Mouse (Mus musculus) brown adipose tissue, adult 24 weeks (tissue): ENCODE measurements at regions not wholly inside any gene's neighbourhood (a gene's known extent, or its start where the extent isn't known, plus 50 kb on each side); places are given as distances from the start of the nearest gene placed in this dataset.

Experiments used
- H3K27ac ChIP-seq: fragments of 200-500 bp; replicated peaks from 2 replicates; pipeline ENCODE4 v1.5.1; 2012; ENCODE audit warnings: low read depth, mild to moderate bottlenecking, low read length
- H3K4me1 ChIP-seq: fragments of 200-500 bp; 2 replicates; pipeline ENCODE4 v1.6.1; 2012; ENCODE audit warnings: low read length, mixed read lengths; ENCODE audit not compliant: control insufficient read depth, insufficient read depth, insufficient read length
- H3K4me3 ChIP-seq: fragments of 200-500 bp; 2 replicates; pipeline ENCODE4 v1.5.1; 2012; ENCODE audit warnings: low read depth, mild to moderate bottlenecking, low read length, moderate library complexity; ENCODE audit not compliant: insufficient read depth

- H3K4me1 ChIP-seq, result peaks cover 11% of the 10 kb centered on the region; the same call in 1 of the 2 replicates
- no peak overlapping the region for H3K4me3 ChIP-seq
- H3K27ac ChIP-seq, result peak overlapping the region; percentile 96
Measured at GRCm38 (mm10) chr13:52765508-52766181, 163.8 kb downstream of the Auh start.

- peaks cover 11% of the 10 kb centered on the region; the same call in 1 of the 2 replicates for H3K4me1 ChIP-seq
- H3K27ac ChIP-seq, result peak overlapping the region; percentile 96
- no peak overlapping the region for H3K4me3 ChIP-seq
Measured at GRCm38 (mm10) chr13:52766236-52766635, 163.2 kb downstream of the Auh start.

GRCm38 (mm10) chr13:52769956-52770355 lies 159.5 kb downstream of the Auh start:
- H3K4me3 ChIP-seq, result no peak overlapping the region
- no peak overlapping the region for H3K27ac ChIP-seq

GRCm38 (mm10) chr13:52771518-52771917 lies 158.0 kb downstream of the Auh start:
- no peak overlapping the region for H3K4me3 ChIP-seq
- peaks cover 3% of the 10 kb centered on the region; the same call in 1 of the 2 replicates for H3K4me1 ChIP-seq
- H3K27ac ChIP-seq, result no peak overlapping the region

More at GRCm38 (mm10) chr13:52769956-52770355, 159.5 kb downstream of the Auh start:
- peaks cover 11% of the 10 kb centered on the region; the same call in 1 of the 2 replicates for H3K4me1 ChIP-seq

- no peaks in the 10 kb centered on the region for H3K4me1 ChIP-seq
- H3K27ac ChIP-seq, result no peak overlapping the region
- H3K4me3 ChIP-seq, result no peak overlapping the region
Measured at GRCm38 (mm10) chr13:52772081-52772480, 157.4 kb downstream of the Auh start.

GRCm38 (mm10) chr13:52777396-52778034 lies 152.0 kb downstream of the Auh start:
- H3K4me1 ChIP-seq, result peaks cover 4% of the 10 kb centered on the region; the same call in 1 of the 2 replicates
- no peak overlapping the region for H3K27ac ChIP-seq
- no peak overlapping the region for H3K4me3 ChIP-seq

GRCm38 (mm10) chr13:52778848-52779247 lies 150.6 kb downstream of the Auh start:
- no peak overlapping the region for H3K27ac ChIP-seq
- H3K4me3 ChIP-seq, result no peak overlapping the region
- peaks cover 4% of the 10 kb centered on the region; the same call in 1 of the 2 replicates for H3K4me1 ChIP-seq
